In the genomic region with DNA sequence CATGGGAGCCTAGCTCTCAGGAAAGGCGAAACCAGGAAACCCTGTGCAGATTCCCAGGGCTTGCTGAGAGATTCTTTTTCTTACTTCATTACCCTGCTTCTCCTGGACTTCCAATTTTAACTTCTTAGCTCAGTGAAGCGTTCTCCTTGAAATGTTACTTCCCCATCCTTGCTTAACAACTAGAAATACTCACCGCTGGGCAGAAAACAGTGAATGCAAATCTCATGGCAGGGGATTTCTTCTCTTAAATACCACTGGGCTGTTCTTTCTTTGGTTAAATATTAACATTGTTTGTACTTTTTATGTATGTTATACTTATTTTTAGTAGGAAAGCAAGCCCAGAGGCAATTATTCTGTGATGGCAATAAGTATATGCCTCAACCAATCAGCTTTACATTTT, we compare ENCODE assay signal across 24 mouse cellular contexts.
DNase-seq lines count a peak whose midpoint lies in the region; ATAC-seq and TF ChIP-seq lines count a peak whose summit lies in the region.
"Had no signal": no experiment of that assay in that cellular context is flagged by ENCODE, and none has a peak within 500 bp of the region (broad histone marks: within the 10 kb centered on the region; RNA-seq: fewer than 3 reads in every experiment).

No protein-coding gene starts in this region.

- TF ChIP-seq CTCF in CH12.LX (conservative IDR thresholded peaks at IDR 0.05 in 1 of 2, IDR thresholded peaks at IDR 0.05 in 1 of 2; ENCODE audit: low read depth in 2 of 2, low read length in 2 of 2): no peak

- no peak for TF ChIP-seq POLR2A in CH12.LX (IDR thresholded peaks at IDR 0.05; ENCODE audit: low read depth, low read length)

- peak overlapping the region; percentile 22 for H3K27ac ChIP-seq in kidney, embryonic 16.5 days (ENCODE audit: low read length)
- no peak overlapping the region for H3K27ac ChIP-seq in CH12.LX (ENCODE audit: insufficient read depth, low read depth)
- H3K27ac ChIP-seq: embryonic facial prominence, embryonic 13.5 days; embryonic facial prominence, embryonic 15.5 days; forebrain, embryonic 10.5 days; forebrain, embryonic 12.5 days had no signal

- DNase-seq in kidney, postnatal 25 days: no peak
- DNase-seq in A20 (ENCODE audit: low read depth, low spot score): peak; percentile 3
- DNase-seq in CH12.LX (ENCODE audit: extremely low read depth): peak; percentile 55
- no peak for DNase-seq in right cerebral cortex, postnatal 14 days
- DNase-seq: adrenal gland, adult 2 months; adrenal gland, postnatal 10 days; adrenal gland, postnatal 25 days; B cell, adult 2 months; cerebellum, adult 11 months; cerebellum, adult 18-20 months; cerebellum, adult 8-10 months; cerebellum, adult 9-11 months; cerebellum, postnatal 14 days; cerebellum, postnatal 36 days; embryo, embryonic 11 days had no signal

- H3K4me3 ChIP-seq in kidney, embryonic 16.5 days (ENCODE audit: low read length): no peak overlapping the region
- H3K4me3 ChIP-seq in CH12.LX (replicated peaks in 1 of 3; ENCODE audit: low read depth in 2 of 3, low read length in 2 of 3, poor library complexity in 1 of 3): no peak overlapping the region
- H3K4me3 ChIP-seq: embryonic facial prominence, embryonic 13.5 days; embryonic facial prominence, embryonic 15.5 days; erythroblast, embryonic 14.5 days; forebrain, embryonic 10.5 days; forebrain, embryonic 12.5 days had no signal

- H3K9ac ChIP-seq in kidney, embryonic 16.5 days (replicated peaks; ENCODE audit: low read length): no peak overlapping the region
- no peak overlapping the region for H3K9ac ChIP-seq in CH12.LX (ENCODE audit: insufficient read depth, low read depth)
- H3K9ac ChIP-seq: embryonic facial prominence, embryonic 15.5 days; forebrain, embryonic 12.5 days had no signal

- H3K79me2 ChIP-seq in CH12.LX (replicated peaks; ENCODE audit: control insufficient read depth, extremely low read depth, insufficient read depth, poor library complexity, severe bottlenecking): no peaks in the 10 kb centered on the region

- H3K9me3 ChIP-seq in kidney, embryonic 16.5 days (ENCODE audit: low read length): peaks cover 3% of the 10 kb centered on the region; the same call in 1 of the 2 replicates
- peaks cover 2% of the 10 kb centered on the region for H3K9me3 ChIP-seq in CH12.LX (replicated peaks; ENCODE audit: low read length)
- H3K9me3 ChIP-seq: embryonic facial prominence, embryonic 13.5 days; embryonic facial prominence, embryonic 15.5 days; forebrain, embryonic 10.5 days; forebrain, embryonic 12.5 days had no signal

- H3K4me1 ChIP-seq in kidney, embryonic 16.5 days (ENCODE audit: insufficient read depth, low read length): peaks cover 4% of the 10 kb centered on the region; the same call in 1 of the 2 replicates
- H3K4me1 ChIP-seq in CH12.LX (ENCODE audit: control insufficient read depth in 1 of 2, insufficient read depth in 2 of 2): peaks cover 3 to 41% of the 10 kb centered on the region in 2 experiments; a peak in 2 of 4 replicates
- H3K4me1 ChIP-seq: embryonic facial prominence, embryonic 13.5 days; embryonic facial prominence, embryonic 15.5 days; forebrain, embryonic 10.5 days; forebrain, embryonic 12.5 days had no signal

- TF ChIP-seq RAD21 in CH12.LX (IDR thresholded peaks at IDR 0.05; ENCODE audit: low read depth, low read length): no peak

- in situ Hi-C loops in CH12.LX (cut with MboI; ENCODE audit: low pct_ligation_motif_present, low pct_unique_long_range_greater_than_20kb, low sequenced_read_pairs): no loop called here

- ATAC-seq in kidney, embryonic 16.5 days (ENCODE audit: low FRiP score, low TSS enrichment): no peak
- ATAC-seq: CD4-positive, CD25-positive, alpha-beta regulatory T cell, adult 4 months; forebrain, embryonic 14.5 days; forebrain, embryonic 16.5 days had no signal

- TF ChIP-seq EP300 in CH12.LX (IDR thresholded peaks at IDR 0.05; ENCODE audit: low read length): peak; percentile 52

- no peaks in the 10 kb centered on the region for H3K36me3 ChIP-seq in kidney, embryonic 16.5 days (ENCODE audit: insufficient read depth, low read length)
- no peaks in the 10 kb centered on the region for H3K36me3 ChIP-seq in CH12.LX (replicated peaks in 1 of 2; ENCODE audit: control insufficient read depth in 1 of 2, insufficient read depth in 1 of 2, low read length in 1 of 2)
- H3K36me3 ChIP-seq: embryonic facial prominence, embryonic 13.5 days; embryonic facial prominence, embryonic 15.5 days; forebrain, embryonic 10.5 days; forebrain, embryonic 12.5 days had no signal

- H3K4me2 ChIP-seq in kidney, embryonic 16.5 days (replicated peaks; ENCODE audit: low read depth, low read length): no peak overlapping the region
- 0 out of 2 replicates have a peak overlapping the region, but pooled peaks have one; percentile 16 for H3K4me2 ChIP-seq in CH12.LX (ENCODE audit: insufficient read depth, low read depth, poor library complexity, severe bottlenecking)
- H3K4me2 ChIP-seq: embryonic facial prominence, embryonic 13.5 days; embryonic facial prominence, embryonic 15.5 days; forebrain, embryonic 12.5 days had no signal

- no peaks in the 10 kb centered on the region for H3K27me3 ChIP-seq in kidney, embryonic 16.5 days (ENCODE audit: insufficient read depth, low read length)
- no peaks in the 10 kb centered on the region for H3K27me3 ChIP-seq in CH12.LX (replicated peaks)
- H3K27me3 ChIP-seq: embryonic facial prominence, embryonic 13.5 days; embryonic facial prominence, embryonic 15.5 days; forebrain, embryonic 12.5 days had no signal

- dilution Hi-C loops in CH12.LX (cut with MboI; ENCODE audit: extremely low pct_ligation_motif_present, extremely low pct_unique_long_range_greater_than_20kb, low sequenced_read_pairs): no loop called here

- 66% methylated on average over 3 of the region's 3 CpGs for WGBS in kidney, embryonic 16.5 days

TF ChIP-seq in CH12.LX, 34 proteins besides CTCF, POLR2A, EP300 and RAD21:
- TF ChIP-seq ELF1 (IDR thresholded peaks at IDR 0.05; ENCODE audit: low read depth, low read length) (no peak), MEF2A (IDR thresholded peaks at IDR 0.05; ENCODE audit: borderline replicate concordance, low read depth, low read length) (peak; percentile 54; the same call in 1 of the 2 replicates), NRF1 (IDR thresholded peaks at IDR 0.05; ENCODE audit: low read depth, low read length) (no peak), ZC3H11A (IDR thresholded peaks at IDR 0.05; ENCODE audit: low read depth, low read length) (no peak), KAT2A (IDR thresholded peaks at IDR 0.05; ENCODE audit: insufficient replicate concordance, low read length) (no peak)

Comparison
In these comparisons a context has a peak if more than half of its experiments do, and no peak if none do; other contexts are left out.
1. DNase-seq: peak in A20 (single experiment) and CH12.LX (single experiment); none in kidney, postnatal 25 days (0 of 2) and right cerebral cortex, postnatal 14 days (single experiment).